Mouse (Mus musculus): ENCODE data around the gene Dnajc5. TPM values are rescaled to one million over a fixed set of nuclear protein-coding genes. Genes with fewer than 3 reads are reported as not detected.

Dnajc5 gene
- polyA plus RNA-seq, 1 experiment from 2014 or later: 84.4 TPM

DNA sequence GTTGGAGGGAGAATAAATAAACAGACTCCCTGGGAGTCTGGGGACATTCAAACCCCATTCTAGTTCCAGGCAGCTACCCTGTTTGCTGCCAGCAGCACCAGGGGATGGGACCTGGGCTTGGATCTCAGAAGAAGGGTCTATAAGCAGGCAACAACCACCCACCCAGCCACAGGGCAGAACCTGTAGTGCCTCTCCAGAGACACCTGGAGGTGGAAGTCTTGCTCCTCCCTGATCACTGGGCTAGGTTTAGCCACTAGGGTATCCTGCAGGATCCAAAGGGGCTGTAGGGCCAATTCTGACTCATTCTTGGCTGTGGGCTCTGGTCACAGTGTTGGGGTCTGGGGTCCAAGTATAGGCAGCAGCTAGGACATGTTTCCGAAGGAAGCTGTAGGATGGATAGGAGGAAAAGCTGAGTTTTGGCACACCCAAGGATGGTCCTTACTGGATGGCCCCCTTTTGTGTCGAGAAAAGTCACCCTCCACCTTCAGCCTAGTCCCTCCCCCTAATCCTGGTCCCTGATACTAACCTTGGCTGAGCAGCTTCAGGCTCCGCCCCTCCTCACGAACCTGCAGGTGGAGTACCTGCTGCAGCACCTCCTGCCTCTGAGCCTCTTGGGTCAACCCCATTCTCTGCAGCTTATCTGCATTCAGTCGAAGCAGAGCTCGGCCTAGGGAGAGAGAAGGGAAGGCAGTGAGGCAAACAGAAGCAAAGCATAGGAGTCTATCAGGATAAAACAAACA lies 76.1 kb downstream of the Dnajc5 start:
- 57% methylated on average over 6 of the region's 6 CpGs for WGBS
- Histone ChIP-seq H3K9ac (no peak overlapping the region), H3K4me2 (no peak overlapping the region), H3K27ac (no peak overlapping the region), H3K4me3 (replicated peaks) (no peak overlapping the region), H3K27me3 (no peaks in the 10 kb centered on the region; the same call in 1 of the 2 replicates), H3K36me3 (0 out of 2 replicates have a peak, but pooled peaks cover 7% of the 10 kb centered on the region), H3K4me1 (peaks cover 46% of the 10 kb centered on the region), H3K9me3 (replicated peaks) (no peaks in the 10 kb centered on the region)
- ATAC-seq (replicated peaks; ENCODE audit: low FRiP score): no peak

DNA sequence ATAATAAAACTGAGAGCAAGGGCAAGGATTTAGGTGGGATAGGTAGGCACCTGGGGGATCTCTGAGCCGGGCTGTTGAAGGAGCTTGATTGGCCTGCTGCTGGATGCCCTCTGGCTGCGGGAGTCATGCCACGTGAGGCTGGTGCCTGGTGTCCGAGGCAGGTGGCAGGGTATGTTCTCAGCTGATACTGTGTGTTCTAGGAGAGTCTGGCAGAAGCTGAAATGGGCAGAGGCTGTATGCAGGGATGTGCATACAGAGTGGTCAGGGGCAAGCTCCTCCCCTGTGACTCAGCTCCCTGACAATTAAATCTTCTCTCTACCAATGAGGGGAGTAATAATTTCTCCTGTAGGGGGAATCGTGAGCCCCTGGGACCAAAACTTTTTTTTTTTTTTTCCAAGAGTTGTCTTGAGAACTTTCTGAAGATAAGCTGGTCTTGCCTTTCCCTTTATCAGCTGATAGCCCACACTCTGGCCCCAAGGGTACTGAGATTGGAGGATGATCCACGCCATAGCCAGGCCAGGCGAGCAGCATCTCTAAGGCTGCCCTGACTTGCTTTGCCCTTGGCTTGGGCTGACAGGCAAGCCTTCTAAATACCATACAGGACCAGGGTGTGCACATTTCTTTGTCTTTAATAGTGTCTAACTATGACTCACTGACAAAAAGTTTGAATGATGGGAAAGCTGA lies 77.2 kb downstream of the Dnajc5 start:
- H3K4me3 ChIP-seq (replicated peaks): no peak overlapping the region
- no peak overlapping the region for H3K4me2 ChIP-seq
- WGBS: 74% methylated on average over 7 of the region's 7 CpGs
- peaks cover 50% of the 10 kb centered on the region for H3K4me1 ChIP-seq
- H3K9ac ChIP-seq: no peak overlapping the region
- H3K27me3 ChIP-seq: no peaks in the 10 kb centered on the region; the same call in 1 of the 2 replicates
- no peaks in the 10 kb centered on the region for H3K9me3 ChIP-seq (replicated peaks)
- H3K36me3 ChIP-seq: 0 out of 2 replicates have a peak, but pooled peaks cover 7% of the 10 kb centered on the region
- 0 out of 2 replicates have a peak overlapping the region, but pooled peaks have one; percentile 92 for H3K27ac ChIP-seq
- no peak for ATAC-seq (replicated peaks; ENCODE audit: low FRiP score)

DNA sequence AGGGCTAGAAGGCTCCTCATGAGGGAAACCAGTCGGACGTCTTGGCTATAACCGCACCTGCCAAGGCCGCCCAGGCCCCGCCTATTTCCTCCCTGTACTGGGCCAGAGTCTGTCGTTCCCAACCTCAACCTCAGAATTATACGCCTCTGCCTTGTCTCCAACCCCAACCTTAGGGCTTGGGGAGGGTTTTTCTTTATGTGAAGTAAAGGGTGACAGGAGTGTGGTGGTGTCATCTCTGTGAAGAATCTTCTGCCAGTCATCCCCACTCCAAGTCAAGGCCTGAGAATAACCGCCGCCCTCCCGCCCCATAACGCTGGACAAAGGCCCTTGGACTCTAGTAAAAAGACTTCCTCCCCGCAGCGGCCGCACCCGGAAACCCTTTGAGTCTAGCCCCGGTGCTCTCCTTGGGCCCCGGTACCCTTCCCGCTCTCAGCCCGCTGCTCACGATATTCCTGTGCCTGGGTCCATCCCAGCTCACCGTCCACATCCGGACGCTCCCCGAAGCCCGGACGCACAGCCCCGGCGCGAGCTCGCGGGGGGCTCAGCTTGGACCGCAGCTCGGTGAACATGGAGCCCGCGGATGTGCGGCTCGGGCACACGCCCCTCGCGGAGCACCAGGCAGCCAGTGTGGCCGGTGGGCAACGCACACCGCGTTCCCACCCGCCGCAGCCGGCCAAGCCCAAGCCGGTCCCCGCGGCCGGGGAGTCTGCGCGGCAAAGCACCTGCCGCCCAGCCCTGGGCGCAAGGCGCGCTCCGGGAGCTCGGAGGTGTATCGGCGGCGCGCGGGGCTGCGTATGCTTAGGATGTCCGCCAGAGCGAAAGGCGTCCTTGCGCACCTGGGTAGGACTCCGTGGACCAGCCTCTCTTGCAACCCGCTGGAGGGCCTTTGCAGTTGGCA lies 78.4 kb downstream of the Dnajc5 start, which contains the start of gene Samd10:
TSS of gene Samd10 (minus strand) at position 759 of the 898 bp plus-strand sequence.
- Histone ChIP-seq H3K4me1 (peaks cover 48% of the 10 kb centered on the region), H3K27me3 (no peaks in the 10 kb centered on the region; the same call in 1 of the 2 replicates), H3K27ac (peak within 1 kb of the TSS; percentile 92), H3K36me3 (0 out of 2 replicates have a peak, but pooled peaks cover 7% of the 10 kb centered on the region), H3K9ac (peak within 1 kb of the TSS; percentile 93), H3K9me3 (replicated peaks) (no peaks in the 10 kb centered on the region), H3K4me2 (peak within 1 kb of the TSS; percentile 96), H3K4me3 (replicated peaks) (peak within 1 kb of the TSS; percentile 78)
- 2% methylated on average over 71 of the region's 71 CpGs for WGBS
- peak; percentile 33 for ATAC-seq (replicated peaks; ENCODE audit: low FRiP score)

DNA sequence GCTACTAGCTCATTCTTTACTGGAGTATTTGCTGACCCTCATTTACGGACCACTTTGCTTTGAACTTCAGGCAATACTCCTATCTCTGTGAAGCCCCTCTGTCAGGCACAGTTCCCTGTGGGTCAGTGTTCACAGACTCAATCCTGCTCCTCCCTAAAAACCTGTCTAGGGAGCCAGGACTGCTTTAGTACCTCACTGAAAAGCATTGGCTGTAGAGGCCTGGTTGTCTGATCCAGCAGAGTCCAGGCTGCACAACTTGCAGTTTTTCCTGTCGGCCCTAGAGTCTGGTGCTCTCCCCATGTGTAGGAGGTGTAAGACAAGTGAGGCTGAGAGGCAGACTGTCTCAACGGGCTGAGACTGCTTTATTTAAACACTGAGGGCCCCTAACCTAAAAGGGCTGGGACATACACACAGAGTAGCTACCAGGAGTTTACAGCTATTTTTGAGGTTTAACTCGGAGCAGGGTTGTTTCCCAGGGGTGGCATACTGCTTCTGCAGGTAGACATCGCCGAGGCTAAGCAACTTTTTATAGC lies 80.0 kb downstream of the Dnajc5 start:
- Histone ChIP-seq H3K9ac (peak overlapping the region; percentile 93), H3K27ac (peak overlapping the region; percentile 87), H3K4me2 (peak overlapping the region; percentile 81), H3K27me3 (no peaks in the 10 kb centered on the region; the same call in 1 of the 2 replicates), H3K36me3 (0 out of 2 replicates have a peak, but pooled peaks cover 7% of the 10 kb centered on the region), H3K4me3 (replicated peaks) (peak overlapping the region; percentile 96), H3K4me1 (peaks cover 48% of the 10 kb centered on the region), H3K9me3 (replicated peaks) (no peaks in the 10 kb centered on the region)
- WGBS: 44% methylated on average over 6 of the region's 6 CpGs
- ATAC-seq (replicated peaks; ENCODE audit: low FRiP score): 0 out of 2 replicates have a peak, but pooled peaks have one; percentile 1

DNA sequence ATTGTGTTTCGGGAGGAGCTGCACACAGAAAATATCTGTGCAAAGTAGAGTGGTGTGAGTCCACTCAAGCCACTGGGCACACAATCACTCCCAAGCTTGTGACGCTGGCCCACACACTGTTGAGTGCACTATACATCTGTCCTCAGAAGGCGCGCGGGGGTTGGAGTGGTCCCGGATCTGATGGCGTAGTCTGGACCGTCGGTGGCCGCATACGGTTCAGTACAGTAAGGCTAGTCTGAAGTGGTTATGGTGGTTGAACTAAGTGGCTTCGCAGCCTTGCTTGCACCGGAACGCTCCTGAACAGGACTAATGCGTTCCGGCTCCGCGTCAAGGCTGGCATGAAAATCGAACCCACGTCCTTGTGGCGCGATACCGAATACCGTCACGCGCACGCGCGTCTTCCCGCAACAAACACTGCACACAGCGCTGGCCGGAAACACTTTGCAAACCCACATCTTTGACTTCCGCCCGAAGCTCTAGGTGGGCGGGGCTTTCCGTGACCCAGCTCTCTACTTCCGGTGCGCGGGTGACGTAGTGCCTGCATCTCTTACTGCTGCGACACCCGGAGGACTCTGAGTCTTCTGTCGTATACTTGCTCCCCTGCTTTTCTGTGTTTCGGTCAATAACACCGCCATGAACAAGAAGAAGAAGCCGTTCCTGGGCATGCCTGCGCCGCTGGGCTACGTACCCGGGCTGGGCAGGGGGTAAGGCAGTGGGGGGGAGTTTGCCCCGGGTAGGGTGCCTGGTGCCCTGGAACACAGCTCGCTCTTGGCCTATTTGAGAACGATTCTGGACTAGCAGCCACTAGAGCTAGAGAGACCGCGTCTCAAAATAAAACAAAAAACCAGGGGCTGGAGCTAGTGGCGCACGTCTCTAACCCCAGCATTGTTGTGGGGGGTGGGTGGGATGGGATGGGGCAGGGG lies 80.8 kb downstream of the Dnajc5 start:
- Histone ChIP-seq H3K4me2 (peak overlapping the region; percentile 81), H3K4me1 (peaks cover 48% of the 10 kb centered on the region), H3K4me3 (replicated peaks) (peak overlapping the region; percentile 96), H3K27me3 (no peaks in the 10 kb centered on the region; the same call in 1 of the 2 replicates), H3K9ac (peak overlapping the region; percentile 93), H3K36me3 (0 out of 2 replicates have a peak, but pooled peaks cover 6% of the 10 kb centered on the region), H3K27ac (peak overlapping the region; percentile 87), H3K9me3 (replicated peaks) (no peaks in the 10 kb centered on the region)
- 1% methylated on average over 57 of the region's 57 CpGs for WGBS
- ATAC-seq (replicated peaks; ENCODE audit: low FRiP score): peak; percentile 93

DNA sequence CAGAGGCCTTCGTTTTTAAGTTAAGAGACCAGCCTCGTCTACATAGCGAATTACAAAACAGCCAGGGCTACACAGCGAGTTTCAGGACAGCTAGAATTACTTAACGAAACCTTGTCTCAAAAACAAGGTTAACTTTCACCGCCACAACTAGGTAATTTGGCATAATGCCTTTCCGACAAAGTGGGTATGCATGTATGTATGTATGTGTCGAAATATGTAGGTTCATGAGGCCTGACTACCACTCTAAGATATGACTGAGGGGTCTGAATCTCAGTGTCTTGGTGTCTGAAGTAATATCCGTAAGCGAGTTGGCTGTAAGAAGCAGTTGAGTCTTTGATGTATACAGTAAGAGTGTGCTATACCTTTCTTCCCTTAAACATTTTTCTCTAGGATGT lies 81.5 kb downstream of the Dnajc5 start:
- Histone ChIP-seq H3K9me3 (replicated peaks) (no peaks in the 10 kb centered on the region), H3K27me3 (no peaks in the 10 kb centered on the region; the same call in 1 of the 2 replicates), H3K4me1 (peaks cover 48% of the 10 kb centered on the region), H3K4me2 (peak overlapping the region; percentile 81), H3K36me3 (0 out of 2 replicates have a peak, but pooled peaks cover 3% of the 10 kb centered on the region), H3K9ac (peak overlapping the region; percentile 93), H3K27ac (no peak overlapping the region; the same call in 1 of the 2 replicates), H3K4me3 (replicated peaks) (peak overlapping the region; percentile 96)
- WGBS: 27% methylated on average over 10 of the region's 10 CpGs
- ATAC-seq (replicated peaks; ENCODE audit: low FRiP score): no peak

DNA sequence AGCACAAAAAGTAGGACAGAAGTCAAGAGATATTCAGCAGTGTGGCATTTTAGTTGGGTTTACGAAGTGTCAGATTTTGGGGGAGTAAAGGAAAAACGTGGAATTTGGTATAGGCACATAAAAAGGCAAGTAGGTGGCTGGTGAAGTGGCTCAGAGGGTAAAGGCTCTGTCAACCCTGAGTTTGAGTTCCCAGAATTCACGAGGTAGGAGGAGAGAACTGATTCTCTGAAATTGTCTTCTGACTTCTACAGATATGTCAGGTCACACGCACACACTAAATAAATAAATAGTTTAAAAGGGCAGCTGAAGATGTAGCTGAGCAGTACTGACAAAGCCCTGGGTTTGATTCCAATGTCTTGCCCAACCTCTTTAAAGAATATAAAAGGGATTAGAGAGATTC lies 82.1 kb downstream of the Dnajc5 start:
- Histone ChIP-seq H3K27ac (no peak overlapping the region), H3K36me3 (0 out of 2 replicates have a peak, but pooled peaks cover 3% of the 10 kb centered on the region), H3K9me3 (replicated peaks) (no peaks in the 10 kb centered on the region), H3K9ac (no peak overlapping the region), H3K4me3 (replicated peaks) (peak overlapping the region; percentile 96), H3K27me3 (no peaks in the 10 kb centered on the region; the same call in 1 of the 2 replicates), H3K4me1 (peaks cover 43% of the 10 kb centered on the region), H3K4me2 (peak overlapping the region; percentile 81)
- WGBS: 78% methylated on average over 4 of the region's 4 CpGs
- ATAC-seq (replicated peaks; ENCODE audit: low FRiP score): no peak

Small RNAs within 50 kb of the gene (microRNA-seq; reads per million reads assigned to microRNA genes)
- gene Mir7006: not detected

Other genes with a start within 250 kb of the Dnajc5 start
- 15.3 and 15.8 TPM in 2 replicates for gene Gmeb2, start 232.4 kb upstream of the Dnajc5 start, polyA plus RNA-seq (2015; fragmentation: Nextera tagmentation; extraction: Ambion mirVana)
- gene Stmn3, start 206.0 kb upstream of the Dnajc5 start, polyA plus RNA-seq (2015; fragmentation: Nextera tagmentation; extraction: Ambion mirVana): 5.1 and 17.3 TPM in 2 replicates
- 41.8 and 44.7 TPM in 2 replicates for gene Rtel1, start 200.7 kb upstream of the Dnajc5 start, polyA plus RNA-seq (2015; fragmentation: Nextera tagmentation; extraction: Ambion mirVana)
- gene Zgpat, start 155.6 kb upstream of the Dnajc5 start, polyA plus RNA-seq (2015; fragmentation: Nextera tagmentation; extraction: Ambion mirVana): 41.7 and 43.7 TPM in 2 replicates
- 69.4 and 71.8 TPM in 2 replicates for gene Arfrp1, start 155.1 kb upstream of the Dnajc5 start, polyA plus RNA-seq (2015; fragmentation: Nextera tagmentation; extraction: Ambion mirVana)
- 22.6 and 26.7 TPM in 2 replicates for gene Lime1, start 140.4 kb upstream of the Dnajc5 start, polyA plus RNA-seq (2015; fragmentation: Nextera tagmentation; extraction: Ambion mirVana)
- gene Zbtb46, start 61.1 kb upstream of the Dnajc5 start, polyA plus RNA-seq (2015; fragmentation: Nextera tagmentation; extraction: Ambion mirVana): 25.5 and 28.0 TPM in 2 replicates
- 0.30 TPM in 1 of 2 replicates, not detected in the other for gene Abhd16b, start 27.3 kb upstream of the Dnajc5 start, polyA plus RNA-seq (2015; fragmentation: Nextera tagmentation; extraction: Ambion mirVana)
- 162 and 169 TPM in 2 replicates for gene Tpd52l2, start 23.3 kb upstream of the Dnajc5 start, polyA plus RNA-seq (2015; fragmentation: Nextera tagmentation; extraction: Ambion mirVana)
- 50.7 and 59.0 TPM in 2 replicates for gene Uckl1, start 64.4 kb downstream of the Dnajc5 start, polyA plus RNA-seq (2015; fragmentation: Nextera tagmentation; extraction: Ambion mirVana)
- gene Prpf6, start 71.4 kb downstream of the Dnajc5 start, polyA plus RNA-seq (2015; fragmentation: Nextera tagmentation; extraction: Ambion mirVana): 67.4 and 69.5 TPM in 2 replicates
- 43.1 and 51.6 TPM in 2 replicates for gene Zfp512b, start 72.3 kb downstream of the Dnajc5 start, polyA plus RNA-seq (2015; fragmentation: Nextera tagmentation; extraction: Ambion mirVana)
- gene Samd10, start 78.7 kb downstream of the Dnajc5 start, polyA plus RNA-seq (2015; fragmentation: Nextera tagmentation; extraction: Ambion mirVana): 24.6 and 26.3 TPM in 2 replicates
- gene Gm29797, start 136.5 kb downstream of the Dnajc5 start, polyA plus RNA-seq (2015; fragmentation: Nextera tagmentation; extraction: Ambion mirVana): 0.21 TPM in 1 of 2 replicates, not detected in the other
- 48.1 and 49.9 TPM in 2 replicates for gene Sox18, start 151.2 kb downstream of the Dnajc5 start, polyA plus RNA-seq (2015; fragmentation: Nextera tagmentation; extraction: Ambion mirVana)
- gene Tcea2, start 159.8 kb downstream of the Dnajc5 start, polyA plus RNA-seq (2015; fragmentation: Nextera tagmentation; extraction: Ambion mirVana): 25.6 and 25.9 TPM in 2 replicates
- 56.6 and 61.7 TPM in 2 replicates for gene Rgs19, start 173.5 kb downstream of the Dnajc5 start, polyA plus RNA-seq (2015; fragmentation: Nextera tagmentation; extraction: Ambion mirVana)
- 0.22 TPM in 1 of 2 replicates, not detected in the other for gene Lkaaear1, start 178.0 kb downstream of the Dnajc5 start, polyA plus RNA-seq (2015; fragmentation: Nextera tagmentation; extraction: Ambion mirVana)
- 0.36 and 1.9 TPM in 2 replicates for gene Oprl1, start 194.5 kb downstream of the Dnajc5 start, polyA plus RNA-seq (2015; fragmentation: Nextera tagmentation; extraction: Ambion mirVana)
- gene Myt1, start 242.8 kb downstream of the Dnajc5 start, polyA plus RNA-seq (2015; fragmentation: Nextera tagmentation; extraction: Ambion mirVana): 0.26 and 0.71 TPM in 2 replicates

All from kidney, embryonic 15.5 days (tissue).